Mouse (Mus musculus) layer of hippocampus, adult 9-11 months (tissue): ENCODE measurements at regions not wholly inside any gene's neighbourhood (a gene's known extent, or its start where the extent isn't known, plus 50 kb on each side); places are given as distances from the start of the nearest gene placed in this dataset.
"Not testable (repeated sequence)": the region's sequence is repeated elsewhere in the genome, so short reads cannot be mapped to it uniquely, and the experiment has no call there.

ENCODE experiments used
- DNase-seq: peaks from one replicate; pipeline ENCODE4 v3.0.0; 2022

GRCm38 (mm10) chr12:104637046-104638032, 114.4 kb downstream of the Dicer1 start:
- DNase-seq: no peak

- DNase-seq: no peak
Observed at GRCm38 (mm10) chr12:104636474-104636873, 115.3 kb downstream of the Dicer1 start.

- DNase-seq: no peak
Observed at GRCm38 (mm10) chr12:104634818-104635217, 116.9 kb downstream of the Dicer1 start.

- no peak for DNase-seq
Observed at GRCm38 (mm10) chr12:104630590-104630989, 121.2 kb downstream of the Dicer1 start.

GRCm38 (mm10) chr12:104629449-104629848, 122.3 kb downstream of the Dicer1 start:
- peak; percentile 19 for DNase-seq

- DNase-seq: no peak
Observed at GRCm38 (mm10) chr12:104626054-104626453, 125.7 kb downstream of the Dicer1 start.

- no peak for DNase-seq
Observed at GRCm38 (mm10) chr12:104623896-104624685, 127.7 kb downstream of the Dicer1 start.

- DNase-seq: peak; percentile 66
Observed at GRCm38 (mm10) chr12:104617111-104617725, 134.5 kb downstream of the Dicer1 start.

GRCm38 (mm10) chr12:104614240-104614639, 137.5 kb downstream of the Dicer1 start:
- DNase-seq: no peak

- no peak for DNase-seq
Observed at GRCm38 (mm10) chr12:104609767-104610166, 136.6 kb upstream of the Gsc start.

GRCm38 (mm10) chr12:104608956-104609355, 135.8 kb upstream of the Gsc start:
- not testable (repeated sequence) for DNase-seq

GRCm38 (mm10) chr12:104607410-104607809, 134.3 kb upstream of the Gsc start:
- DNase-seq: no peak

GRCm38 (mm10) chr12:104605535-104606399, 132.6 kb upstream of the Gsc start:
- no peak for DNase-seq

- no peak for DNase-seq
Observed at GRCm38 (mm10) chr12:104598056-104598455, 124.9 kb upstream of the Gsc start.

GRCm38 (mm10) chr12:104593526-104594155, 120.5 kb upstream of the Gsc start:
- DNase-seq: peak; percentile 33

GRCm38 (mm10) chr12:104592791-104593525, 119.8 kb upstream of the Gsc start:
- no peak for DNase-seq

GRCm38 (mm10) chr12:104591571-104591970, 118.4 kb upstream of the Gsc start:
- no peak for DNase-seq

GRCm38 (mm10) chr12:104590291-104590690, 117.2 kb upstream of the Gsc start:
- no peak for DNase-seq

GRCm38 (mm10) chr12:104584408-104584807, 111.3 kb upstream of the Gsc start:
- DNase-seq: no peak

- peak; percentile 24 for DNase-seq
Observed at GRCm38 (mm10) chr12:104580796-104581195, 107.7 kb upstream of the Gsc start.

- DNase-seq: no peak
Observed at GRCm38 (mm10) chr12:104567622-104568021, 94.5 kb upstream of the Gsc start.
